Mouse (Mus musculus) 3134 (cell line): ENCODE measurements at regions not wholly inside any gene's neighbourhood (a gene's known extent, or its start where the extent isn't known, plus 50 kb on each side); places are given as distances from the start of the nearest gene placed in this dataset.

Source experiments
- DNase-seq: peaks from one replicate; pipeline ENCODE4 v3.0.0-alpha.2; 2011; ENCODE audit warnings: low spot score; ENCODE audit not compliant: insufficient read length; ENCODE audit errors: extremely low read depth

GRCm38 (mm10) chr1:45732958-45733357 lies 62.0 kb upstream of the Wdr75 start:
- DNase-seq, result no peak

- no peak for DNase-seq
Measured at GRCm38 (mm10) chr1:45745136-45745535, 49.8 kb upstream of the Wdr75 start.
